Mouse (Mus musculus): ENCODE measurements around the gene Thap7. TPM values are rescaled to one million over a fixed set of nuclear protein-coding genes. Genes with fewer than 3 reads are reported as not detected.

The Thap7 gene
- polyA plus RNA-seq (2015; fragmentation: Nextera tagmentation; extraction: Ambion mirVana): 58.6 and 62.8 TPM in 2 replicates

- Histone ChIP-seq H3K9me3 (replicated peaks; ENCODE audit: low read length) (no peaks in the 10 kb centered on the region), H3K4me2 (ENCODE audit: low read length) (peak within 1 kb of the TSS; percentile 88), H3K27ac (peak within 1 kb of the TSS; percentile 94), H3K36me3 (ENCODE audit: insufficient read depth, low read length) (peaks cover 25% of the 10 kb centered on the region), H3K27me3 (ENCODE audit: insufficient read depth, low read length) (no peaks in the 10 kb centered on the region), H3K4me1 (replicated peaks; ENCODE audit: insufficient read depth, low read length) (0 out of 2 replicates have a peak, but pooled peaks cover 11% of the 10 kb centered on the region), H3K4me3 (replicated peaks; ENCODE audit: low read depth, low read length) (peak within 1 kb of the TSS; percentile 61), H3K9ac (ENCODE audit: low read depth, low read length) (peak within 1 kb of the TSS; percentile 84)
- no peak for TF ChIP-seq CTCF (IDR thresholded peaks at IDR 0.05; ENCODE audit: low read depth)
- under 1% methylated on average over 67 of the region's 67 CpGs for WGBS
- ATAC-seq (replicated peaks; ENCODE audit: low FRiP score, low read depth) (peak; percentile 97), DNase-seq (ENCODE audit: low spot score) (peak; percentile 97)
These were observed at the start of gene Thap7 for GRCm38 (mm10) chr16:17530640-17531288. TSS of gene Thap7 (minus strand) at chr16:17531136.

- Histone ChIP-seq H3K4me1 (replicated peaks; ENCODE audit: insufficient read depth, low read length) (peaks cover 5% of the 10 kb centered on the region; the same call in 1 of the 2 replicates), H3K36me3 (ENCODE audit: insufficient read depth, low read length) (no peaks in the 10 kb centered on the region), H3K27ac (no peak overlapping the region), H3K9me3 (replicated peaks; ENCODE audit: low read length) (no peaks in the 10 kb centered on the region), H3K4me2 (ENCODE audit: low read length) (peak overlapping the region; percentile 78), H3K9ac (ENCODE audit: low read depth, low read length) (no peak overlapping the region), H3K27me3 (ENCODE audit: insufficient read depth, low read length) (no peaks in the 10 kb centered on the region), H3K4me3 (replicated peaks; ENCODE audit: low read depth, low read length) (peak overlapping the region; percentile 41)
- ATAC-seq (replicated peaks; ENCODE audit: low FRiP score, low read depth): no peak
- no peak for DNase-seq (ENCODE audit: low spot score)
- WGBS: 13% methylated on average over 8 of the region's 8 CpGs
- no peak for TF ChIP-seq CTCF (IDR thresholded peaks at IDR 0.05; ENCODE audit: low read depth)
These were observed 45.9 kb upstream of the Thap7 start for GRCm38 (mm10) chr16:17576825-17577215.

- peak overlapping the region; percentile 41 for H3K4me3 ChIP-seq (replicated peaks; ENCODE audit: low read depth, low read length)
- ATAC-seq (replicated peaks; ENCODE audit: low FRiP score, low read depth) (peak; percentile 68), DNase-seq (ENCODE audit: low spot score) (peak; percentile 55)
- no peaks in the 10 kb centered on the region for H3K36me3 ChIP-seq (ENCODE audit: insufficient read depth, low read length)
- H3K9ac ChIP-seq (ENCODE audit: low read depth, low read length): peak overlapping the region; percentile 46
- 0 out of 2 replicates have a peak overlapping the region, but pooled peaks have one; percentile 5 for H3K27ac ChIP-seq
- TF ChIP-seq CTCF (IDR thresholded peaks at IDR 0.05; ENCODE audit: low read depth): no peak
- peak overlapping the region; percentile 78 for H3K4me2 ChIP-seq (ENCODE audit: low read length)
- 13% methylated on average over 45 of the region's 45 CpGs for WGBS
- H3K9me3 ChIP-seq (replicated peaks; ENCODE audit: low read length): no peaks in the 10 kb centered on the region
- H3K4me1 ChIP-seq (replicated peaks; ENCODE audit: insufficient read depth, low read length): peaks cover 5% of the 10 kb centered on the region; the same call in 1 of the 2 replicates
- no peaks in the 10 kb centered on the region for H3K27me3 ChIP-seq (ENCODE audit: insufficient read depth, low read length)
These were observed 45.2 kb upstream of the Thap7 start for GRCm38 (mm10) chr16:17575870-17576824.

GRCm38 (mm10) chr16:17566186-17566585 lies 35.2 kb upstream of the Thap7 start:
- no peak overlapping the region for H3K27ac ChIP-seq
- H3K9me3 ChIP-seq (replicated peaks; ENCODE audit: low read length): no peaks in the 10 kb centered on the region
- TF ChIP-seq CTCF (IDR thresholded peaks at IDR 0.05; ENCODE audit: low read depth): peak; percentile 57
- H3K4me3 ChIP-seq (replicated peaks; ENCODE audit: low read depth, low read length): no peak overlapping the region
- no peaks in the 10 kb centered on the region for H3K36me3 ChIP-seq (ENCODE audit: insufficient read depth, low read length)
- peaks cover 8% of the 10 kb centered on the region; the same call in 1 of the 2 replicates for H3K4me1 ChIP-seq (replicated peaks; ENCODE audit: insufficient read depth, low read length)
- no peaks in the 10 kb centered on the region for H3K27me3 ChIP-seq (ENCODE audit: insufficient read depth, low read length)
- H3K9ac ChIP-seq (ENCODE audit: low read depth, low read length): no peak overlapping the region
- H3K4me2 ChIP-seq (ENCODE audit: low read length): no peak overlapping the region
- DNase-seq (ENCODE audit: low spot score) (peak; percentile 50), ATAC-seq (replicated peaks; ENCODE audit: low FRiP score, low read depth) (no peak)
- WGBS: 13% methylated on average over 4 of the region's 4 CpGs

GRCm38 (mm10) chr16:17564771-17565170 lies 33.8 kb upstream of the Thap7 start:
- Histone ChIP-seq H3K9me3 (replicated peaks; ENCODE audit: low read length) (no peaks in the 10 kb centered on the region), H3K27ac (no peak overlapping the region), H3K36me3 (ENCODE audit: insufficient read depth, low read length) (no peaks in the 10 kb centered on the region), H3K27me3 (ENCODE audit: insufficient read depth, low read length) (no peaks in the 10 kb centered on the region), H3K4me3 (replicated peaks; ENCODE audit: low read depth, low read length) (no peak overlapping the region), H3K9ac (ENCODE audit: low read depth, low read length) (no peak overlapping the region), H3K4me1 (replicated peaks; ENCODE audit: insufficient read depth, low read length) (peaks cover 17% of the 10 kb centered on the region; the same call in 1 of the 2 replicates), H3K4me2 (ENCODE audit: low read length) (no peak overlapping the region)
- no peak for ATAC-seq (replicated peaks; ENCODE audit: low FRiP score, low read depth)
- WGBS: 79% methylated on average over 3 of the region's 3 CpGs
- no peak for DNase-seq (ENCODE audit: low spot score)
- no peak for TF ChIP-seq CTCF (IDR thresholded peaks at IDR 0.05; ENCODE audit: low read depth)

GRCm38 (mm10) chr16:17564221-17564620 lies 33.3 kb upstream of the Thap7 start:
- 79% methylated on average over 2 of the region's 2 CpGs for WGBS
- no peak for TF ChIP-seq CTCF (IDR thresholded peaks at IDR 0.05; ENCODE audit: low read depth)
- Histone ChIP-seq H3K27ac (no peak overlapping the region), H3K27me3 (ENCODE audit: insufficient read depth, low read length) (no peaks in the 10 kb centered on the region), H3K4me2 (ENCODE audit: low read length) (no peak overlapping the region), H3K9ac (ENCODE audit: low read depth, low read length) (no peak overlapping the region), H3K9me3 (replicated peaks; ENCODE audit: low read length) (no peaks in the 10 kb centered on the region), H3K36me3 (ENCODE audit: insufficient read depth, low read length) (no peaks in the 10 kb centered on the region), H3K4me3 (replicated peaks; ENCODE audit: low read depth, low read length) (no peak overlapping the region), H3K4me1 (replicated peaks; ENCODE audit: insufficient read depth, low read length) (peaks cover 18% of the 10 kb centered on the region)
- DNase-seq (ENCODE audit: low spot score) (no peak), ATAC-seq (replicated peaks; ENCODE audit: low FRiP score, low read depth) (no peak)

Measured in kidney, postnatal 0 days (tissue).